Mouse (Mus musculus) megakaryocyte, embryonic 14.5 days (primary cell): ENCODE results near the gene Wdfy3.

Source experiments
- FLI1 ChIP-seq: IDR thresholded peaks from 2 replicates; pipeline ENCODE4 v1.6.1; 2012; ENCODE audit warnings: low read length, inconsistent platforms, mixed read lengths
- GATA1 ChIP-seq: IDR thresholded peaks from 3 replicates; pipeline ENCODE4 v1.6.1; 2012; ENCODE audit warnings: mixed read lengths, low read length, inconsistent platforms, borderline replicate concordance

DNA sequence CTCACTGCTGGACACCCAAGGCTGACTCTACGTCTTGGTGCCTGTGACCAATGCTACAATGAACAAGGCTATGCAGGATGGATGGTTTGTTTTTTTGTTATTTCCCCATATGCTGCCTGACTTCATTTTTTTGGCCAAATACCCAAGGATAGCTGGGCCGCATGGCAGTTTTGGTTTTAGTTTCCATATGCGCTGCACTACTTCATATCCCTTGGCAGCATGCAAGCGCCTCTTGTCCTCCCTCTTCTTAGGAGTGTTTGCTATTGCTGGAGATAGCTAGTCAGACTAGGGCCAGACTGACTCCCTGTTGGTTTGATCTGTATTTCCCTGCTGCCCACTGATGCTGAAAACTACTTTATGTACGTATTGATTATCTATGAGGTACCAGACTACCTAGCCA, 229.2 kb downstream of the Wdfy3 start:
- TF ChIP-seq GATA1 = no peak
- no peak for TF ChIP-seq FLI1
